Mouse (Mus musculus) embryonic facial prominence, embryonic 12.5 days (tissue): Measurements from ENCODE around the gene Med10. TPM values are rescaled to one million over a fixed set of nuclear protein-coding genes. Genes with fewer than 3 reads are reported as not detected.
A peak's percentile ranks its signal among the peaks of the same experiment; 100 is the strongest.

Source experiments
- ATAC-seq: fragments of 200-750 bp; cut with Nextera tagmentation; 2 replicates; pipeline ENCODE4 v1.8.0; 2017; ENCODE audit not compliant: insufficient number of reproducible peaks, insufficient read depth, low FRiP score, low TSS enrichment
- H3K27ac ChIP-seq: fragments of 300-500 bp; sonication (generic); 2 replicates; pipeline ENCODE4 v1.5.1; 2016; ENCODE audit warnings: mild to moderate bottlenecking
- H3K27me3 ChIP-seq: fragments of 300-500 bp; sonication (generic); 2 replicates; pipeline ENCODE4 v1.6.1; 2016; ENCODE audit warnings: mild to moderate bottlenecking, moderate library complexity
- H3K36me3 ChIP-seq: fragments of 300-500 bp; sonication (generic); 2 replicates; pipeline ENCODE4 v1.6.1; 2016; ENCODE audit warnings: mild to moderate bottlenecking
- H3K4me1 ChIP-seq: fragments of 300-500 bp; sonication (generic); 2 replicates; pipeline ENCODE4 v1.6.1; 2016
- H3K4me2 ChIP-seq: fragments of 300-500 bp; sonication (generic); replicated peaks from 2 replicates; pipeline ENCODE4 v1.6.1; 2016; ENCODE audit warnings: mild to moderate bottlenecking, moderate library complexity
- H3K4me3 ChIP-seq: fragments of 300-500 bp; sonication (generic); 2 replicates; pipeline ENCODE4 v1.5.1; 2016; ENCODE audit warnings: mild to moderate bottlenecking
- H3K9ac ChIP-seq: fragments of 300-500 bp; sonication (generic); 2 replicates; pipeline ENCODE4 v1.6.1; 2016; ENCODE audit warnings: mild to moderate bottlenecking, moderate library complexity
- H3K9me3 ChIP-seq: fragments of 300-500 bp; sonication (generic); 2 replicates; pipeline ENCODE4 v1.6.1; 2016; ENCODE audit warnings: mild to moderate bottlenecking, moderate library complexity
- WGBS: fragments of 180-500 bp; shearing (Covaris S2); methylation state at CpG from one replicate; pipeline ENCODE4 v1.1.7; 2016; 5-methylcytosine and 5-hydroxymethylcytosine counted together
- polyA plus RNA-seq: library from polyadenylated mRNA; unstranded; fragments of >200 nt; fragmentation: Nextera tagmentation; extraction: Ambion mirVana; gene quantifications from 2 replicates; pipeline ENCODE4 v1.2.1, GENCODE M21; 2016

Med10 gene
- polyA plus RNA-seq, 1 experiment from 2014 or later = 155 TPM

DNA sequence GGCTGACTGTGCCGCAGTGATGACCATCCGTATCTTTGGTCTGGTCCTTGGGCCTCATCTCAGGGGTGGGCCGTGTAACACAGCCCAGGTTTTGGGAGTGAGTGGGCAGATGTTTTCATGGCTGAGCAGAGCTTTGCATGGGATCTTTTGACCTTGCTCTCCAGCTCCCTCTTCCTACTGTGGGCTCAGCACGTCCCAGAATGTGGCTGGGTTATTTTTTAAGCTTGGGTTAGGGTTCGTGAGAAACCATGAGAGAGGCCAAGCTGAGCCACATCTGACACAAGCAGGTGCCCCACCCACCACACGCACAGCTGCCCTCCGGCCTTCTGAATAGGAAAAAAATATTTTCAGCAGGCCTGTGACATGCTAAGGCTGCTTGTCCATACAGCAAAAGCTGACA, 7.4 kb upstream of the Med10 start:
- no peak for ATAC-seq
- Histone ChIP-seq H3K4me2 (no peak overlapping the region), H3K4me1 (no peaks in the 10 kb centered on the region), H3K36me3 (no peaks in the 10 kb centered on the region), H3K4me3 (no peak overlapping the region), H3K9ac (no peak overlapping the region), H3K27me3 (no peaks in the 10 kb centered on the region), H3K27ac (no peak overlapping the region), H3K9me3 (no peaks in the 10 kb centered on the region)
- WGBS = 70% methylated on average over 7 of the region's 7 CpGs

DNA sequence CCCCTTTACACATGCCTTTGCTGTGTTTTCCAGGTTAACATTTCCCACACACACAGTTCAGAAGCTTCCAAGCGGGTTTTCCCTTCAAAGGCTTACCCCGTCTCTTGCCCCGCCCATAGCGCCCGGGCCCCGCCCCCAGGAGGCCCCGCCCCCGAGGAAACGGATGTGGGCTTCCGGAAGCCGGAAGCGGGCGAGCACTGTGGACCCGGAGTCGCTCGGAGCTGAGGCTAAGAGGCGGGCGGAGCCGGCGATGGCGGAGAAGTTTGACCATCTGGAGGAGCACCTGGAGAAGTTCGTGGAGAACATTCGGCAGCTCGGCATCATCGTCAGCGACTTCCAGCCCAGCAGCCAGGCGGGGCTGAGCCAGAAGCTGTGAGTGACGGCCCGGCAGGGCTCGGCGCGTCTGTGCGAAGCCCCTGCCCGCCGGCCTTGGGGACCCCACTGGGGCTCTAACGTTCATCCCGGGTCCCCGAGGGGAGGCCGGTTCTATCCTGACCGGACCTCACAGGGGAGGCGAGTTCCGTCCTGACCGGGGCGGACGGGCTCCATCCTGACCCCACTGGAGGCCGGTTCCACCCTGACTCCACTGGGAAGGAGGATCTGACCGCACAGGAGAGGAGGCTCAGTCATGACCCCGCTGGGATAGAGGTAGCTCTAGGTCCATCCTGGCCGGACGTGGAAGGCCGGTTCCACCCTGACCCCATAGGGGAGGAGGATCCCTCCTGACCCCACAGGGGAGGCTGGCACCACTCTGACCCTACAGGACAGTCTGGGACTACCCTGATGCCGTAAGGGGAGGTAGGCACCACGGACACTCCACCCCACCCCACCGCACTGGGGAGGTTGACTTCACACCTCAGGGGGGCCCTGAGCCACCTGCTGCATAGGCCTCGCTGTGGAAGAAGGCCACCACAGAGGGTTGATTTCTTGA, 7.8 kb downstream of the Med10 start:
- Histone ChIP-seq H3K4me2 (peak overlapping the region; percentile 99), H3K9me3 (no peaks in the 10 kb centered on the region), H3K4me1 (peaks cover 14% of the 10 kb centered on the region), H3K27me3 (no peaks in the 10 kb centered on the region), H3K9ac (peak overlapping the region; percentile 92), H3K4me3 (peak overlapping the region; percentile 94), H3K27ac (no peak overlapping the region), H3K36me3 (peaks cover 24% of the 10 kb centered on the region)
- WGBS = 1% methylated on average over 55 of the region's 55 CpGs
- ATAC-seq = peak; percentile 91

DNA sequence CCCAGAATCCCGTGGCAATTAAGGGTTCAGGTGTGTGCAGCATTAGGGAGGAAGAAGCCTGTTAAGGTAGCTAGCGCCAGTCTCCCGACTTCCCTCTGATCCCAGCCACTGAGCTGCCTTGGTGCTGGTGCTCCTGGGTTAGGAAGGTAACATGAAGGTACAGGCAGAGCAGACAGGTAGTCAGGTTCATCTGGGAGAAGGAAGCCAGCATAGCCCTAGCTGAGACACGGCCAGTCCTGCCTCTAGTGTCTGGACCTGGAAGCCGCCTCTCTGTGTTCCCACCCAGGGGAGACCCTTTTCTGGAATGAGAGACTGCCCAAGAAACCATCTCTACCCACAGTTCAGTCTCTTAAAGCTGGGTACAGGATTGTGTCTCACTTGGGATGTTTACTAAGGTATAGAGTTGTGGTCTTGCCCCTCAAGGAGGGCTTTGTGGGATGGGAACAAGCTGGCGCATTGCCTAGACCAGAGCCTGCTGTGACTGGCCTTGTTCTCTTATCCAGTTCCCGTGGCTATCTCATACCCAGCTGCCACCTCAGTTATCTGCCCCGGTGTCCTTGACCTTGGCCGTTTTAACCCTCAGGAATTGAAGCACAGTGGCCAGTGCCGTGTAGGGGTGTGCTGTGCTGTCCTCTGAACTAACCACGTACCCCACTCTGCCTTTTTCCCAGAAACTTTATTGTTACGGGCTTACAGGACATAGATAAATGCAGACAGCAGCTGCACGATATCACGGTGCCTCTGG, 8.9 kb downstream of the Med10 start:
- Histone ChIP-seq H3K4me3 (peak overlapping the region; percentile 94), H3K27me3 (no peaks in the 10 kb centered on the region), H3K4me1 (peaks cover 14% of the 10 kb centered on the region), H3K27ac (no peak overlapping the region), H3K4me2 (peak overlapping the region; percentile 99), H3K9me3 (no peaks in the 10 kb centered on the region), H3K36me3 (peaks cover 33% of the 10 kb centered on the region), H3K9ac (peak overlapping the region; percentile 92; the same call in 1 of the 2 replicates)
- ATAC-seq = no peak
- 90% methylated on average over 14 of the region's 14 CpGs for WGBS

DNA sequence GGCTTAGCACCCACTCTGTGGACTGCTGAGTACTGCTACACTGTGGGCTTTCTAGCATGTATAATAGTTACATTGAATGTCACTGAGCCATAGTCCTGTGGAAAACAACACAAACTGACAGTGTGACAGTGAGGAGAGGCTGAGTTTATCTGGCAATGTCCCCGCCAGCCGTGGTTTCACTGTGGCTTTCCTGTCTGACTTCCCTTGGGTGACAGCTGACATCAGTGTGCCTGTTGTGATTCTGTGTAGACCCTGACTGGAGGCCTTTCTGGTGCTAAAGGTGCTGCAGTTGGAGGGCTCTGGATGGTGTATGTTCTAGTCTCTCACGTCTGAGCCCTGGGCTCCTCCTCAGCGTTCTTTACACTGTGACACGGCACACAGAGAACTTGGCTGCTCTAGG, 11.7 kb downstream of the Med10 start:
- ATAC-seq = no peak
- Histone ChIP-seq H3K27me3 (no peaks in the 10 kb centered on the region), H3K27ac (no peak overlapping the region), H3K36me3 (peaks cover 47% of the 10 kb centered on the region), H3K4me2 (no peak overlapping the region), H3K4me3 (no peak overlapping the region), H3K4me1 (peaks cover 14% of the 10 kb centered on the region), H3K9ac (no peak overlapping the region), H3K9me3 (no peaks in the 10 kb centered on the region)
- WGBS = 87% methylated on average over 5 of the region's 5 CpGs

DNA sequence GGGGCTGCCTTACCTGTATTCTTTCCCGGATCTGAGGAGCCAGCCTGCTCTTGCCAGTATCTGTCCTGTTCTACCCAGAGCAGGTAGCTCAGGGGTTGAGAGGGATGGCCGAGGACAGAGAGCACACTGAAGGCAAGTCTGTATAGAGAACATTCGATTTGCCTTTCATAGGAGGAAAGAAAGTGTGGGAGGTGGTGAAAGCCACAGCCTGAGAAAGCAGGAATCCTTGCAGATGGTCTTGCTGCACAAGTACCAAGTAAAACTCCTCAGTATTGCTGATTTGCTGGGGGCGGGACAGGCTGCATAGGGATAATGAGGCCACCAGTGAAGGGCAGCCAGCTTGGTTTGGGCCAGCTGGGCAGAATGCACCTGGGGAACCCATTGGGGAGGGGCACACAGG, 16.1 kb downstream of the Med10 start:
- Histone ChIP-seq H3K4me1 (no peaks in the 10 kb centered on the region), H3K4me2 (no peak overlapping the region), H3K9ac (no peak overlapping the region), H3K27me3 (no peaks in the 10 kb centered on the region), H3K36me3 (peaks cover 39% of the 10 kb centered on the region), H3K27ac (no peak overlapping the region), H3K4me3 (no peak overlapping the region), H3K9me3 (no peaks in the 10 kb centered on the region)
- WGBS = 82% methylated on average over 4 of the region's 4 CpGs
- ATAC-seq = no peak

DNA sequence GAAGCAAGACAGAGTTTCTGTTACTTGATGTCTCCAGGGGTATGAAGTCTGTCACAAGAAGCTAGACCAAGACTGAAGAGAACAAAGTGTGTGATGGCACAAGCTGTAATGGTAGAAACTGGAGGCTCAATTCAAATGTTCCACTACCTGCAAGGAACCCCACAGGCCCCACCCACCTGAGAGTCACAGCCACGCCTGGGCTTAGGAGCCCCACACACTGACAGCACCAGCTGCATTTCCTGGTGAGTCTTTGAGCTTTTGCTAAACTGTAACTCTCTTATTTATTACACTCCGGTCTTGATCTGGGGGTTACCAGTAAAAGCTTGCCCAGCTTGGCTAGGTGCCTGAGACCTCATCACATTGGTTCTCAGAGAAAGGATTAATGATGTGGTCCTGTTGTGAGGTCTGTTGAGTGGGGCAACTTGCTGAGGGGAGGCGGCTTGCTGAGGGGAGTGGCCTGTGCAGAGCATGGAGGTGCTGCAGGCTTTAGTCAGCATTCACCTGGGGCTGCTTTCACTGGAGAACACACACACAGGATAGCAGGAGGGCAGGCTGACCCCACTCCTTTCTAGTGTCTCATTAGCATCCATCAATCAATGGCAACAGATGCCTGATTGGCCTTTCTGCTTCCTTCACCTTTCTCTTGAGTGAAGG, 19.1 kb downstream of the Med10 start:
- Histone ChIP-seq H3K4me2 (no peak overlapping the region), H3K9ac (no peak overlapping the region), H3K27me3 (no peaks in the 10 kb centered on the region), H3K36me3 (peaks cover 12% of the 10 kb centered on the region), H3K4me1 (no peaks in the 10 kb centered on the region), H3K4me3 (no peak overlapping the region), H3K9me3 (no peaks in the 10 kb centered on the region), H3K27ac (no peak overlapping the region)
- no peak for ATAC-seq
- WGBS = 53% methylated on average over 3 of the region's 3 CpGs

DNA sequence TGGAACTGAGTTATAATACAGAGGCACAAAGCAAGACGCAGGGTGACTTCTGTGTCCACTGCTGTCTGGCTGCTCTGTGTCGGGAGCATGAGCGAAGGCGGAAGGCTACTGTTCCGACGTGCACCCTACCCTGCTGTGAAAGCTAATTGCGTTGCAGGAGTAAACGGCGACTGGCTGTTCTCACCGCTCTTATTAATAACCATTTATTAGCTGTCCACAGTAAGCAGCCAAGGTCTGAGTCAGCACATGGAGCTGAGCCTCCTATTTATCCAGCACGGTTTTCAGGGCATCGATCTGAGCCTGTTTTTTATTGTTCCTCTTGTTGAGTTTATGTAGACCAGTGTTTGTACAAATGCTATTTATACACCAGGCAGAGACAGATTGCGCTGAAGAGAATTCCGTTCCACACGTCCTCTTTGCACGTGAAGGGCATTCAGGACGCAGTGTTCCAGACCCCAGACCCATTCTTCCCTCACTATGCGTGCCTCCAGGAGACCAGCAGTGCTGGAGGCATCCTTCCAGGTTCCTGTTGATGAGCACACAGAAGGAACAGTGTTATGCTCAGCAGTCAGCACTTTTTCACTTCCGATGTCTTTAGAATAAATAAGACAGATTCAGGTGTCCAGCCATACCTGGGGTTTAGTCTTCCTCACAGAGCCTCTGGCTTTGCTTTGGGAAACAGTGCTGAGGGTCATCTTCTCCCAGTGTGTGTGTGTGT, 21.9 kb downstream of the Med10 start:
- Histone ChIP-seq H3K27me3 (no peaks in the 10 kb centered on the region), H3K4me2 (no peak overlapping the region), H3K4me1 (no peaks in the 10 kb centered on the region), H3K9me3 (no peaks in the 10 kb centered on the region), H3K4me3 (no peak overlapping the region), H3K27ac (no peak overlapping the region), H3K36me3 (no peaks in the 10 kb centered on the region), H3K9ac (no peak overlapping the region)
- ATAC-seq = no peak
- WGBS = 82% methylated on average over 19 of the region's 19 CpGs

DNA sequence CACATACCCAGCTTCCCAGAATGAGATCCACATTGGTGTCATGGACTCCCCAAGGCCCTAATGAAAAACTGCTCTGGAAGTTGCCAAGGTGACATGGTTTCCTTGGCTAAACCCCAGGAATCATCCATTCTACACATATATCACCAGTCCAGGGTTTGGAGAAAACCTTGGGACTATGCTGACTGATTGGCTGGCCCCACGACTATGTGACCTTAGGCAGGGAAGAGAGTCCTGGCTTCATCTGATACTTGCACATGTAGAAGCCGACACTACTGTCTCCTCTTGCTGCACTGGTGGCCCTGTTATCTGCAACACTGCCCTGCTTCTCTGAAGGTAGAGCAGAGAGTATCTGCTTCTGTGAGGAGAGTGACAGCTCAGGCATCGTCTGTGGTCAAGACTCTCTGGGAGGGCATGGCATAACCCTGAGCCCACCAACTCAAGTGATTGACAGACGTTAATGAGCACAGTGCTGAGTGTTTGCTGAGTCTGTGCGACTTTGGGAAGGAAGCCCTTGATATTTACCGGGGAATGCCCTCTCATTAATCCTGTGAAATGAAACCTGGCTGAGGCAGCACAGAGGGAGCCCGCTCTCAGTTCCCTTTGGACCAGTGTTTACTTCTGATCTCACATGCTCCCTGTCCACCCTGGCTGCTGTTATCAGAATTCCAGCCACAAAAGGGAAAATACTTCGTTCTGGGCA, 23.4 kb downstream of the Med10 start:
- no peak overlapping the region for H3K9ac ChIP-seq
- ATAC-seq = no peak
- no peak overlapping the region for H3K4me2 ChIP-seq
- H3K27me3 ChIP-seq = no peaks in the 10 kb centered on the region
- H3K4me3 ChIP-seq = no peak overlapping the region
- H3K27ac ChIP-seq = no peak overlapping the region
- H3K9me3 ChIP-seq = no peaks in the 10 kb centered on the region
- H3K4me1 ChIP-seq = no peaks in the 10 kb centered on the region
- WGBS = 48% methylated on average over 8 of the region's 8 CpGs
- H3K36me3 ChIP-seq = no peaks in the 10 kb centered on the region

DNA sequence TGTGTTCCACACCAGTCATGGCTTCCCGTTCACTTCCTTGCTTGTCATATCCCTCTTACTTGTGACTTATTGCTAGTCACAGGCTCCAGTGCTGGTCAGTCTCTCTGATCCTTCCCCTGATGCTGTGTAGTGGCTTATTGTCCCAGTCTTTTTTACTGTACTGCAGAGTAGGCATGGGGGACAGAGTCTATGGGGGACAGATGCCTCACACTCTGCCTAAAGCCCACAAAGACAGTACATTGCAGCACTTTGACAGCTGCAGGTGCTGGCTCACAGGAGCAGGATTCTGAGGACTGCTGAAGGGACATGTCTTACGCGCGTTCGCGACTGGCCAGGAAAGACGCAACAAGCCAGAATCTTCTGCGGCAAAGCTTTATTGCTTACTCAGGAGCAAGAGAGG, 28.4 kb downstream of the Med10 start:
- H3K36me3 ChIP-seq = no peaks in the 10 kb centered on the region
- H3K27me3 ChIP-seq = no peaks in the 10 kb centered on the region
- WGBS = 90% methylated on average over 8 of the region's 8 CpGs

DNA sequence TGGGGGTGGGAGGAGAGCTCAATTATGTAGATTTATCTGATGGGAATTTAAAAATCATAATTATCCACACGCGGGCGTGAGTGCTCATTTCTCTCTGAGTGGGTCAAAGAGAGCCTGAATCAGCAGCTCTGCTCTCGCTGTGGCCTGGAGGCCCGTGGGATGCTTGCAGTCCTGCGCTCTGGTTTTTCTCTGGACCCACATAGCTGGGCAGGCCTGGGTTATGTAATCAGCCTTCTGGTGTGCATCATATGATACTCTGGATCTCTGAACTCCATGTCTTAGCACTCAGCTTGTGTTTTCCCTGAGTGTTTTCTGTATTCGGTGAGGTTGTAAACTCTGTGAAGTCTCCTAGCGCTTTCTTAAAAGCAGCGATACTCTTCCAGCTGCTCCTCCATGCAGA, 30.4 kb downstream of the Med10 start:
- Histone ChIP-seq H3K36me3 (no peaks in the 10 kb centered on the region), H3K4me1 (no peaks in the 10 kb centered on the region), H3K27me3 (no peaks in the 10 kb centered on the region), H3K4me3 (no peak overlapping the region), H3K9me3 (no peaks in the 10 kb centered on the region), H3K27ac (no peak overlapping the region), H3K4me2 (no peak overlapping the region), H3K9ac (no peak overlapping the region)
- WGBS = 84% methylated on average over 9 of the region's 9 CpGs
- ATAC-seq = no peak

More for the DNA sequence above, 28.4 kb downstream of the Med10 start:
- Histone ChIP-seq H3K9ac (no peak overlapping the region), H3K27ac (no peak overlapping the region), H3K4me1 (no peaks in the 10 kb centered on the region), H3K4me3 (no peak overlapping the region), H3K4me2 (no peak overlapping the region), H3K9me3 (no peaks in the 10 kb centered on the region)
- ATAC-seq = no peak

DNA sequence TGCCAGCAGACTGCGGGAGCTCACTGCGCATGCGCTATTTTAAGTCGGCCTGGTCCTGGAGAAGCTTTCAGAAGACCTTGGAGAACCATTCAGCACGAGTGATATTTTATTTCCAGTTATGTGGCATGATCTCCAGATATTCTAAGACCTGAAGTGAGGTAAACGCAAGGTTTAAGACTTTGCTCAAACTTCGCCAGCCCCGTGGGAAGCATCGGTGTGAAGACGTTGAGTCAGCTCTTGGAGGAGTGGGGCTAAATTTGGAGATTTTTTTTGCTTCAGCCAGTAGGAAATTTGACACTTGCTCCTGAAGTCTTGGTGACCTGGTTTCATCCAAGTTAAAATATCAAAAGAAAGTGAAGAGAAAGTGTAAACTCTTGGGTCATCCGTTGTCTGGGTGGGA, 31.2 kb downstream of the Med10 start:
- no peak for ATAC-seq

More for the DNA sequence above, 31.2 kb downstream of the Med10 start:
- Histone ChIP-seq H3K4me1 (no peaks in the 10 kb centered on the region), H3K27ac (no peak overlapping the region), H3K9me3 (no peaks in the 10 kb centered on the region), H3K9ac (no peak overlapping the region), H3K27me3 (no peaks in the 10 kb centered on the region), H3K4me3 (no peak overlapping the region), H3K4me2 (no peak overlapping the region), H3K36me3 (no peaks in the 10 kb centered on the region)
- 88% methylated on average over 11 of the region's 11 CpGs for WGBS
